ENCODE assay signal across 11 mouse cellular contexts in genomic region chr9:118227401-118228061, GRCm38 (mm10).
DNase-seq lines count a peak whose midpoint lies in the region; ATAC-seq and TF ChIP-seq lines count a peak whose summit lies in the region.
"Had no signal": no experiment of that assay in that cellular context is flagged by ENCODE, and none has a peak within 500 bp of the region (broad histone marks: within the 10 kb centered on the region; RNA-seq: fewer than 3 reads in every experiment).

No protein-coding gene starts in this region.

- peak; percentile 27 for DNase-seq in kidney, adult 2 months
- peak; percentile 77 for DNase-seq in cerebellum, adult 11-12 months
- DNase-seq in right cerebral cortex, postnatal 10 days (ENCODE audit: low spot score in 2 of 2): no peak
- no peak for DNase-seq in layer of hippocampus, adult 9-10 months (ENCODE audit: low spot score)
- no peak for DNase-seq in gastrocnemius, adult 8-10 months (ENCODE audit: low spot score in 2 of 2)
- DNase-seq: lung, postnatal 4 days; right cerebral cortex, postnatal 25 days had no signal

- no peak overlapping the region for H3K9ac ChIP-seq in kidney, embryonic 14.5 days (ENCODE audit: low read depth, low read length)
- no peak overlapping the region; the same call in 1 of the 2 replicates for H3K9ac ChIP-seq in forebrain, embryonic 15.5 days (replicated peaks)
- H3K9ac ChIP-seq in midbrain, embryonic 16.5 days (ENCODE audit: low read depth, low read length): no peak overlapping the region

- TF ChIP-seq POLR2A in kidney, adult 2 months (IDR thresholded peaks at IDR 0.05; ENCODE audit: low read depth, low read length): no peak

- H3K27me3 ChIP-seq in kidney, adult 2 months (replicated peaks; ENCODE audit: control insufficient read depth, insufficient read depth, low read length): no peaks in the 10 kb centered on the region
- H3K27me3 ChIP-seq in kidney, embryonic 14.5 days (ENCODE audit: control insufficient read depth, insufficient read depth, low read length): no peaks in the 10 kb centered on the region
- H3K27me3 ChIP-seq in forebrain, embryonic 15.5 days: no peaks in the 10 kb centered on the region
- no peaks in the 10 kb centered on the region for H3K27me3 ChIP-seq in midbrain, embryonic 16.5 days (ENCODE audit: control insufficient read depth, insufficient read depth, low read depth, low read length)

- 26% methylated on average over 23 of the region's 23 CpGs for WGBS in kidney, adult 2 months
- 44% methylated on average over 23 of the region's 23 CpGs for WGBS in kidney, embryonic 14.5 days
- 27% methylated on average over 23 of the region's 23 CpGs for WGBS in forebrain, embryonic 15.5 days
- WGBS in midbrain, embryonic 16.5 days: 36% methylated on average over 23 of the region's 23 CpGs

- no peak for TF ChIP-seq CTCF in kidney, adult 2 months (conservative IDR thresholded peaks at IDR 0.05; ENCODE audit: insufficient read depth, insufficient read length, low read depth, low read length)

- ATAC-seq in kidney, embryonic 14.5 days (ENCODE audit: low FRiP score, low TSS enrichment): no peak
- ATAC-seq in forebrain, embryonic 15.5 days (replicated peaks): peak; percentile 62
- ATAC-seq in midbrain, embryonic 16.5 days: peak; percentile 51; the same call in 1 of the 2 replicates

- no peaks in the 10 kb centered on the region for H3K9me3 ChIP-seq in kidney, embryonic 14.5 days (ENCODE audit: control insufficient read depth, low read length)
- no peaks in the 10 kb centered on the region for H3K9me3 ChIP-seq in forebrain, embryonic 15.5 days
- no peaks in the 10 kb centered on the region for H3K9me3 ChIP-seq in midbrain, embryonic 16.5 days (replicated peaks; ENCODE audit: control insufficient read depth, low read length, poor library complexity, severe bottlenecking)

- no peak overlapping the region; the same call in 1 of the 2 replicates for H3K4me2 ChIP-seq in kidney, embryonic 14.5 days (replicated peaks; ENCODE audit: low read depth, low read length)
- H3K4me2 ChIP-seq in forebrain, embryonic 15.5 days (replicated peaks): peak overlapping the region; percentile 20; the same call in 1 of the 2 replicates
- H3K4me2 ChIP-seq in midbrain, embryonic 16.5 days (ENCODE audit: low read length): peak overlapping the region; percentile 23

- H3K27ac ChIP-seq in kidney, adult 2 months (ENCODE audit: insufficient read depth, low read depth, low read length): no peak overlapping the region
- H3K27ac ChIP-seq in kidney, embryonic 14.5 days (ENCODE audit: low read depth, low read length): no peak overlapping the region
- peak overlapping the region; percentile 77 for H3K27ac ChIP-seq in forebrain, embryonic 15.5 days (replicated peaks)
- H3K27ac ChIP-seq in midbrain, embryonic 16.5 days (ENCODE audit: low read length): 0 out of 2 replicates have a peak overlapping the region, but pooled peaks have one; percentile 38

- no peak overlapping the region for H3K4me3 ChIP-seq in kidney, adult 2 months (ENCODE audit: insufficient read depth, low read depth, low read length)
- no peak overlapping the region for H3K4me3 ChIP-seq in kidney, embryonic 14.5 days (ENCODE audit: low read length)
- no peak overlapping the region for H3K4me3 ChIP-seq in forebrain, embryonic 15.5 days
- no peak overlapping the region for H3K4me3 ChIP-seq in midbrain, embryonic 16.5 days (ENCODE audit: low read depth, low read length)
- H3K4me3 ChIP-seq: erythroblast, embryonic 14.5 days had no signal

- 0 out of 2 replicates have a peak, but pooled peaks cover 3% of the 10 kb centered on the region for H3K4me1 ChIP-seq in kidney, adult 2 months (ENCODE audit: control insufficient read depth, insufficient read depth, low read length)
- no peaks in the 10 kb centered on the region for H3K4me1 ChIP-seq in kidney, embryonic 14.5 days (ENCODE audit: control insufficient read depth, insufficient read depth, low read length)
- peaks cover 25% of the 10 kb centered on the region for H3K4me1 ChIP-seq in forebrain, embryonic 15.5 days
- peaks cover 4% of the 10 kb centered on the region; the same call in 1 of the 2 replicates for H3K4me1 ChIP-seq in midbrain, embryonic 16.5 days (ENCODE audit: control insufficient read depth, insufficient read depth, low read length)

- no peaks in the 10 kb centered on the region for H3K36me3 ChIP-seq in kidney, adult 2 months (ENCODE audit: control insufficient read depth, insufficient read depth, low read length)
- no peaks in the 10 kb centered on the region for H3K36me3 ChIP-seq in kidney, embryonic 14.5 days (ENCODE audit: control insufficient read depth, insufficient read depth, low read length)
- H3K36me3 ChIP-seq in forebrain, embryonic 15.5 days: no peaks in the 10 kb centered on the region
- no peaks in the 10 kb centered on the region for H3K36me3 ChIP-seq in midbrain, embryonic 16.5 days (ENCODE audit: control insufficient read depth, insufficient read depth, low read length)

Comparison
In these comparisons a context has a peak if more than half of its experiments do, and no peak if none do; other contexts are left out.
1. DNase-seq: peak in kidney, adult 2 months (single experiment) and cerebellum, adult 11-12 months (single experiment); none in right cerebral cortex, postnatal 10 days (0 of 2), layer of hippocampus, adult 9-10 months (single experiment) and gastrocnemius, adult 8-10 months (0 of 2).
2. H3K27ac ChIP-seq: peak in forebrain, embryonic 15.5 days (single experiment) and midbrain, embryonic 16.5 days (single experiment); none in kidney, adult 2 months (single experiment) and kidney, embryonic 14.5 days (single experiment).